Mouse (Mus musculus) stomach, postnatal 0 days (tissue): Measurements from ENCODE around the gene Aven. TPM values are rescaled to one million over a fixed set of nuclear protein-coding genes. Genes with fewer than 3 reads are reported as not detected.

Experiments used
- ATAC-seq: fragments of 200-750 bp; cut with Nextera tagmentation; 2 replicates; pipeline ENCODE4 v1.8.0; 2017; ENCODE audit not compliant: low FRiP score, low TSS enrichment
- DNase-seq: peaks from one replicate; pipeline ENCODE4 v3.0.0-alpha.2; 2016; ENCODE audit warnings: low spot score
- H3K27ac ChIP-seq: fragments of 300-500 bp; sonication (generic); replicated peaks from 2 replicates; pipeline ENCODE4 v1.5.1; 2014; ENCODE audit warnings: mild to moderate bottlenecking, control low read depth
- H3K27me3 ChIP-seq: fragments of 300-500 bp; sonication (generic); 2 replicates; pipeline ENCODE4 v1.6.1; 2014; ENCODE audit warnings: low read length; ENCODE audit not compliant: control insufficient read depth, insufficient read depth
- H3K36me3 ChIP-seq: fragments of 300-500 bp; sonication (generic); 2 replicates; pipeline ENCODE4 v1.6.1; 2014; ENCODE audit warnings: low read length, mixed read lengths; ENCODE audit not compliant: control insufficient read depth, insufficient read depth
- H3K4me1 ChIP-seq: fragments of 300-500 bp; sonication (generic); replicated peaks from 2 replicates; pipeline ENCODE4 v1.6.1; 2014; ENCODE audit warnings: antibody characterized with exemption; ENCODE audit not compliant: control insufficient read depth, insufficient read depth
- H3K4me2 ChIP-seq: fragments of 300-500 bp; sonication (generic); replicated peaks from 2 replicates; pipeline ENCODE4 v1.6.1; 2014; ENCODE audit warnings: low read depth, mild to moderate bottlenecking, control low read depth, moderate library complexity
- H3K4me3 ChIP-seq: fragments of 300-500 bp; sonication (generic); 2 replicates; pipeline ENCODE4 v1.5.1; 2014; ENCODE audit warnings: low read depth, low read length, control low read depth
- H3K9ac ChIP-seq: fragments of 300-500 bp; sonication (generic); 2 replicates; pipeline ENCODE4 v1.6.1; 2014; ENCODE audit warnings: mild to moderate bottlenecking, low read length, control low read depth, mixed read lengths
- H3K9me3 ChIP-seq: fragments of 300-500 bp; sonication (generic); 2 replicates; pipeline ENCODE4 v1.6.1; 2016; ENCODE audit warnings: low read length; ENCODE audit not compliant: control insufficient read depth
- CTCF ChIP-seq: IDR thresholded peaks from 2 replicates; pipeline ENCODE4 v1.5.1; 2016; ENCODE audit warnings: antibody characterized with exemption, low read depth, mild to moderate bottlenecking, moderate library complexity
- EP300 ChIP-seq: optimal IDR thresholded peaks from 2 replicates; pipeline ENCODE3; 2016; ENCODE audit warnings: antibody characterized with exemption
- WGBS: fragments of 180-500 bp; shearing (Covaris S2); extraction: QIAGEN DNeasy Blood & Tissue Kit; methylation state at CpG from one replicate; pipeline ENCODE4 v1.1.7; 2014; 5-methylcytosine and 5-hydroxymethylcytosine counted together
- polyA plus RNA-seq: library from polyadenylated mRNA; unstranded; fragments of >200 nt; fragmentation: Nextera tagmentation; extraction: Ambion mirVana; gene quantifications from 2 replicates; pipeline ENCODE4 v1.2.1, GENCODE M21; 2015

Gene Aven
- polyA plus RNA-seq, 1 experiment from 2014 or later: 3.6 TPM

DNA sequence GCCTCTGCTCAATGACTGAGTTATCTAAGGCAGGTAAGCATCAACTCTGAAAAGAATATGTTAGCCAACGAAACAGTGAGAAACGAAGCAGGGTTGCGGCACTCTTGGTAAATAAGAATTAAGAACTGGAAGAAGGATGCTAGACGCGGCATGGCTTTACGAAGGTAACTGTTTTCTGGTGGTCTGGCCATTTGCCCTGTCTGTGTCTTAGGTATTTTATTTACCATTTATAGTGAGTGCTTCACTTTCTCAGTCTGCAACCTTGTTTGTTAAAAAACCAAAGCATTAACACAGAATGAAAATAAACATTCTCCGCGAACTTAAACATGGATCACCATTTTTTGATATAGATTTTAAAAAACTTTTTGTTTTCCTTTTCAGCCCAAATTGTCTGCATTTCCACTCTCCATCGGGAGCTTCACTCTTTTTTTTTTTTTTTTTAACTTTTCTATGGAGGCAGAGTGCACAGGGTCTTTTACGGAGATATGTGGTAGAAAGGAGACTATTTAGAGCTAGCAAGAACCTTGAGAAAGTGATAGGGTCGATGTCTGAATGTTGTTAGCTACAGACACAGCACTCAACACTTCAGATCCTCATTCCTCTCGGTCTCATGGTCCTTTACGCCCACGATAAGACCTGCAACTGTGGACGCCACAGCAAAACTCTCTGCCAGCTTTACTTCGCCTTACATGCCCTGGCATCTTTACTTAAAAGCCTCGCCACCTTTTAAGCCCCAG is 38.5 kb upstream of the Aven start:
- Histone ChIP-seq H3K27me3 (no peaks in the 10 kb centered on the region), H3K9me3 (no peaks in the 10 kb centered on the region), H3K4me3 (peak overlapping the region; percentile 89), H3K9ac (peak overlapping the region; percentile 92), H3K4me1 (no peaks in the 10 kb centered on the region), H3K4me2 (peak overlapping the region; percentile 77), H3K36me3 (no peaks in the 10 kb centered on the region), H3K27ac (peak overlapping the region; percentile 86)
- ATAC-seq: peak; percentile 75; the same call in 1 of the 2 replicates
- DNase-seq: no peak
- 27% methylated on average over 17 of the region's 17 CpGs for WGBS
- no peak for TF ChIP-seq EP300
- no peak for TF ChIP-seq CTCF

DNA sequence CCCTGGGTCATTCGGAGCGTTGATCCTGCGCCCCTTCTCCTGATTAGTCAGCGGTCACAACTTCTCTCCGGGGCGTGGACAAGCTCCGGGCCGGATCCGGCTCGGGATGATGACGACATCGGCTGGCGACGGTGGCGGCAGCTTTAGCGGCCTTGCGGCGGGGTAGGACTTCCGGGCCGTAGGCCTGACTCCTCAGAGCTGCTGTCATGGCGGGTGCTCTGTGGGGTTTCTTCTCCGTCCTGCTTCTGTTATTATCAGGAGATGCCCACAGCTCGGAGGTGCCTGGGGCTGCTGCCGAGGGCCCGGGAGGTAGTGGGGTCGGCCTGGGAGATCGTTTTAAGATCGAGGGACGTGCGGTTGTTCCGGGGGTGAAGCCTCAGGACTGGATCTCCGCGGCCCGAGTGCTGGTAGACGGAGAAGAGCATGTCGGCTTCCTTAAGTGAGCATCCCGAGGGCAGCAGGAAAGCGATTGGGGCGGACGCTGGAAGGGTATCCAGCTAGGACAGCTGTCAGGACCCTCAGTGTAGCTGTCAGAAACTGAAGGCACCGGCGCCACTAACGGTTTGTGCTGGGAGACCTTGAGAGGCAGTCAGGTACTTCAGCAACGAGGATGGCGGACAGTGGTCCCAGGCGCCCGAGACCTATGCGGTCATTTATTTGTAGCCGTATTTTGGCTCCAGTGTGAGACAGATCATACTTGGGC is 37.8 kb upstream of the Aven start, which contains the start of gene Emc7:
TSS of gene Emc7 (plus strand) at position 136 of the 703 bp plus-strand sequence.
- peak within 1 kb of the TSS; percentile 89 for H3K4me3 ChIP-seq
- H3K4me2 ChIP-seq: peak within 1 kb of the TSS; percentile 77
- no peaks in the 10 kb centered on the region for H3K9me3 ChIP-seq
- peak; percentile 98 for DNase-seq
- 0 out of 2 replicates have a peak, but pooled peaks have one; percentile 11 for TF ChIP-seq CTCF
- no peak for TF ChIP-seq EP300
- H3K27me3 ChIP-seq: no peaks in the 10 kb centered on the region
- peak; percentile 99 for ATAC-seq
- peak within 1 kb of the TSS; percentile 92 for H3K9ac ChIP-seq
- H3K27ac ChIP-seq: peak within 1 kb of the TSS; percentile 86
- under 1% methylated on average over 49 of the region's 49 CpGs for WGBS
- no peaks in the 10 kb centered on the region for H3K4me1 ChIP-seq
- peaks cover 2% of the 10 kb centered on the region; the same call in 1 of the 2 replicates for H3K36me3 ChIP-seq

GRCm38 (mm10) chr2:112460557-112460956 is 32.2 kb upstream of the Aven start:
- Histone ChIP-seq H3K4me2 (no peak overlapping the region), H3K9ac (no peak overlapping the region), H3K4me3 (no peak overlapping the region), H3K4me1 (no peaks in the 10 kb centered on the region), H3K36me3 (peaks cover 8% of the 10 kb centered on the region; the same call in 1 of the 2 replicates), H3K9me3 (no peaks in the 10 kb centered on the region), H3K27ac (no peak overlapping the region), H3K27me3 (no peaks in the 10 kb centered on the region)
- ATAC-seq (no peak), DNase-seq (no peak)
- peak; percentile 48 for TF ChIP-seq CTCF
- TF ChIP-seq EP300: no peak
- WGBS: 96% methylated on average over 3 of the region's 3 CpGs

GRCm38 (mm10) chr2:112469542-112469941 is 23.2 kb upstream of the Aven start:
- no peak overlapping the region for H3K4me3 ChIP-seq
- H3K27ac ChIP-seq: no peak overlapping the region
- DNase-seq (no peak), ATAC-seq (no peak)
- H3K4me1 ChIP-seq: no peaks in the 10 kb centered on the region
- no peak overlapping the region for H3K4me2 ChIP-seq
- no peak for TF ChIP-seq CTCF
- no peak for TF ChIP-seq EP300
- H3K27me3 ChIP-seq: no peaks in the 10 kb centered on the region
- H3K9ac ChIP-seq: no peak overlapping the region
- peaks cover 14% of the 10 kb centered on the region for H3K36me3 ChIP-seq
- no peaks in the 10 kb centered on the region for H3K9me3 ChIP-seq

GRCm38 (mm10) chr2:112470961-112471381 is 21.8 kb upstream of the Aven start:
- H3K27me3 ChIP-seq: no peaks in the 10 kb centered on the region
- TF ChIP-seq EP300 (no peak), CTCF (no peak)
- H3K4me2 ChIP-seq: no peak overlapping the region
- DNase-seq (no peak), ATAC-seq (no peak)
- H3K4me3 ChIP-seq: no peak overlapping the region
- peaks cover 11% of the 10 kb centered on the region for H3K36me3 ChIP-seq
- H3K4me1 ChIP-seq: no peaks in the 10 kb centered on the region
- H3K27ac ChIP-seq: no peak overlapping the region
- 62% methylated on average over 5 of the region's 5 CpGs for WGBS
- H3K9me3 ChIP-seq: no peaks in the 10 kb centered on the region
- no peak overlapping the region for H3K9ac ChIP-seq

DNA sequence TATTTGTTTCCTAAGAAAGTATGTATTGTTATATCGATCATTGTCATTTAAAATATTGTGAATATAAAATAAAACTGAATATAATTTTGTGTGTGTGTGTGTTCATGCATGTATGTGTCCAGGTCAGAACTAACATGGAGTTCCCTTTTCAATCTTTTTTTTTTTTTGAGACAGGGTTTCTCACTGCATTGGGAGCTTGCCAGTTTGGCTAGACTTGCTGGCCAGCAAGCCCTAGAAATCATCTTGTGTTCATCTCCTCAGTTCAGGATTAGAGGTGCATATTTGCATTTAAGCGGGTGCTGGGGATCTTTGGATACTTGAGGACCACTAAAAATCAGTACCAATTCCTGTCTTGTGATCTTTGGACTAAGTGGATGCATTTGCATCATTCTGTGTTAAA is 20.7 kb upstream of the Aven start:
- DNase-seq: no peak
- no peak overlapping the region for H3K9ac ChIP-seq
- H3K4me2 ChIP-seq: no peak overlapping the region
- peaks cover 7% of the 10 kb centered on the region for H3K36me3 ChIP-seq
- no peaks in the 10 kb centered on the region for H3K4me1 ChIP-seq
- no peak for TF ChIP-seq CTCF
- TF ChIP-seq EP300: no peak
- no peak overlapping the region for H3K27ac ChIP-seq
- WGBS: 93% methylated on average over 2 of the region's 2 CpGs
- no peak overlapping the region for H3K4me3 ChIP-seq
- H3K9me3 ChIP-seq: no peaks in the 10 kb centered on the region
- H3K27me3 ChIP-seq: no peaks in the 10 kb centered on the region
- ATAC-seq: no peak
